Mouse (Mus musculus) spleen, adult 10 weeks (tissue): ENCODE data around the gene Gm10447. TPM values are rescaled to one million over a fixed set of nuclear protein-coding genes. Genes with fewer than 3 reads are reported as not detected.

Source experiments
- polyA plus RNA-seq: library from polyadenylated mRNA; stranded (reverse); fragments of 350-450 nt; fragmentation: Illumina TruSeq; extraction: RNeasy Lipid Tissue Mini Kit (QIAGEN cat#74804); gene quantifications from one replicate; pipeline ENCODE4 v1.2.3, GENCODE M21; 2015; ENCODE audit warnings: low replicate concordance; ENCODE audit not compliant: insufficient read depth

Gene Gm10447
- polyA plus RNA-seq, result not detected

GRCm38 (mm10) chr11:53456474-53457371 lies at the start of gene Gm10447, which contains the start of gene Shroom1:
TSS of gene Gm10447 (minus strand) at chr11:53457110.
TSS of gene Shroom1 (plus strand) at chr11:53457205.

GRCm38 (mm10) chr11:53479783-53480301 lies 22.9 kb upstream of the Gm10447 start, which contains the start of the genes Gm9945 and Sowaha:
TSS of gene Gm9945 (plus strand) at chr11:53480166.
TSS of gene Sowaha (minus strand) at chr11:53480274.

GRCm38 (mm10) chr11:53469968-53470695 lies 13.2 kb upstream of the Gm10447 start, which contains the start of gene Gm9837:
TSS of gene Gm9837 (minus strand) at chr11:53470479.

GRCm38 (mm10) chr11:53430670-53431346 lies 26.1 kb downstream of the Gm10447 start, which contains the start of the genes Uqcrq and Gdf9:
TSS of gene Uqcrq (minus strand) at chr11:53430831.
TSS of gene Gdf9 (plus strand) at chr11:53431023.

DNA sequence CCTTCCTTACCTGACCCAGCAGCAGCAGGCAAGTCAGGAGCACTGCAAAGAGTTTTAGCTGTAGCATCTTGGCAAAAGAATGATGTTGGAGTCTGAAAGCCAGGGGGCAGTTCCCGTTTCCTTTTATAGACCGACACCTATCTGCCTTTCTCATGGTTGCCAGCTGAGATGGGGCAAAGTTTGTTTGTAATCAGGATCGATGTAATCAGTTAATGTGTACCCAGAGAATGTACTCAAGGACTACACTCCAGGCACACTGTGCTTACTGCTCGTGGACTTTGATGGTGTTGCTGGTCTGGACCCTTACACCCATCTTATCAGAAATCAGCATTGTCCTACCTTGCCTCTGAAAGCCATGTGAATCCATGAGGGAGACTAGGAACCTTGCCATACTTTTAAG lies 33.9 kb downstream of the Gm10447 start, which contains the start of gene Leap2:
Gene Leap2 (minus strand): TSS at position 135 of the 400 bp plus-strand sequence.

Other genes with a start within 250 kb of the Gm10447 start
- gene Hspa4, start 156.7 kb downstream of the Gm10447 start, polyA plus RNA-seq, result 202 TPM
- gene Zcchc10, start 132.4 kb downstream of the Gm10447 start, polyA plus RNA-seq, result 21.9 TPM
- gene Aff4, start 106.3 kb downstream of the Gm10447 start, polyA plus RNA-seq, result 99.6 TPM
- not detected for gene Leap2, start 33.9 kb downstream of the Gm10447 start, polyA plus RNA-seq
- 39.4 TPM for gene Uqcrq, start 26.3 kb downstream of the Gm10447 start, polyA plus RNA-seq
- gene Gdf9, start 26.1 kb downstream of the Gm10447 start, polyA plus RNA-seq, result 0.30 TPM
- 0.75 TPM for gene Shroom1, start 95 bp upstream of the Gm10447 start, polyA plus RNA-seq
- not detected for gene Gm9837, start 13.4 kb upstream of the Gm10447 start, polyA plus RNA-seq
- gene Gm9945, start 23.1 kb upstream of the Gm10447 start, polyA plus RNA-seq, result not detected
- gene Sowaha, start 23.2 kb upstream of the Gm10447 start, polyA plus RNA-seq, result 3.5 TPM
- 19.9 TPM for gene Sept8, start 62.1 kb upstream of the Gm10447 start, polyA plus RNA-seq
- 6.2 TPM for gene Kif3a, start 110.3 kb upstream of the Gm10447 start, polyA plus RNA-seq
- 2.6 TPM for gene Il4, start 161.6 kb upstream of the Gm10447 start, polyA plus RNA-seq
- gene Il13, start 177.6 kb upstream of the Gm10447 start, polyA plus RNA-seq, result not detected